8 mouse cellular contexts compared by ENCODE assay signal in the genomic region with DNA sequence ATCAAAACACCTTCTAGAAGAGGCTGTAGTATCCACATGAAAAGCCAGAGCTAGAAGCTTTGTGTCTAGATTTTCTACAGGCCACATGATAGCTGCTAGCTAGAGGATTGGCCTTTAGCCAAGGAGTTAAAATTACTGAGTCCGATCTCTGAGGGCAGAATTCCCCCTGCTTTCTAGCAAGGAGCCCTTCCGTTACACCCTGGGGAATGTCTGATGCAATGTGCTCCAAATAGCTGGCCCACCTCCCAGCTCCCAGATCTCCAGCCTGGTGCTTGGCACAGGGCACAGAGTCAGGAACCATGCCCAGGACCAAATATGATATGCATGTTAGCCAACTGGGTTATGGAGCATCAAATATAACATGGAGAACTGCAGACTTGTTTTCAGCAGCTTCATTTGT.
DNase-seq lines count a peak whose midpoint lies in the region; ATAC-seq and TF ChIP-seq lines count a peak whose summit lies in the region.

No protein-coding gene starts in this region.

- peaks cover 60% of the 10 kb centered on the region for H3K27me3 ChIP-seq in forebrain, embryonic 13.5 days
- peaks cover 52% of the 10 kb centered on the region for H3K27me3 ChIP-seq in forebrain, embryonic 12.5 days
- no peaks in the 10 kb centered on the region for H3K27me3 ChIP-seq in embryonic facial prominence, embryonic 14.5 days (replicated peaks; ENCODE audit: control insufficient read depth, insufficient read depth, low read length)
- no peaks in the 10 kb centered on the region for H3K27me3 ChIP-seq in heart, postnatal 0 days (ENCODE audit: control insufficient read depth, insufficient read depth, low read length)
- no peaks in the 10 kb centered on the region for H3K27me3 ChIP-seq in limb, embryonic 14.5 days (ENCODE audit: control insufficient read depth, insufficient read depth, low read length)
- H3K27me3 ChIP-seq in liver, embryonic 11.5 days (replicated peaks; ENCODE audit: control insufficient read depth, insufficient read depth, low read length), result no peaks in the 10 kb centered on the region

- ATAC-seq in forebrain, embryonic 13.5 days, result peak; percentile 68; the same call in 1 of the 2 replicates
- no peak for ATAC-seq in forebrain, embryonic 12.5 days (ENCODE audit: low FRiP score)
- ATAC-seq in embryonic facial prominence, embryonic 14.5 days (ENCODE audit: low read depth), result peak; percentile 83
- peak; percentile 97 for ATAC-seq in heart, postnatal 0 days (ENCODE audit: insufficient read depth, low read depth)
- ATAC-seq in limb, embryonic 14.5 days (ENCODE audit: low FRiP score, low read depth), result peak; percentile 64
- no peak for ATAC-seq in liver, embryonic 11.5 days (replicated peaks; ENCODE audit: low FRiP score)

- DNase-seq in NIH3T3 (ENCODE audit: low read depth), result peak; percentile 96
- DNase-seq in embryonic facial prominence, embryonic 14.5 days (ENCODE audit: low spot score), result peak; percentile 94
- peak; percentile 96 for DNase-seq in heart, postnatal 0 days (ENCODE audit: low spot score)
- DNase-seq in limb, embryonic 14.5 days (ENCODE audit: low spot score), result peak; percentile 91
- peak; percentile 33 for DNase-seq in testis, postnatal 14 days (ENCODE audit: low spot score)
- DNase-seq in liver, embryonic 11.5 days (ENCODE audit: low spot score), result no peak

- no peak overlapping the region for H3K9ac ChIP-seq in forebrain, embryonic 13.5 days
- no peak overlapping the region for H3K9ac ChIP-seq in forebrain, embryonic 12.5 days
- H3K9ac ChIP-seq in embryonic facial prominence, embryonic 14.5 days (ENCODE audit: low read depth, low read length), result no peak overlapping the region
- H3K9ac ChIP-seq in heart, postnatal 0 days (replicated peaks; ENCODE audit: low read depth, low read length), result no peak overlapping the region
- H3K9ac ChIP-seq in limb, embryonic 14.5 days (ENCODE audit: low read depth, low read length, severe bottlenecking), result no peak overlapping the region
- H3K9ac ChIP-seq in liver, embryonic 11.5 days (ENCODE audit: low read depth, low read length), result no peak overlapping the region

- no peak overlapping the region for H3K4me2 ChIP-seq in forebrain, embryonic 13.5 days
- H3K4me2 ChIP-seq in forebrain, embryonic 12.5 days, result no peak overlapping the region
- H3K4me2 ChIP-seq in embryonic facial prominence, embryonic 14.5 days (ENCODE audit: low read depth, low read length), result no peak overlapping the region
- no peak overlapping the region for H3K4me2 ChIP-seq in heart, postnatal 0 days (ENCODE audit: low read depth, low read length)
- H3K4me2 ChIP-seq in limb, embryonic 14.5 days (replicated peaks; ENCODE audit: low read depth, low read length, severe bottlenecking), result no peak overlapping the region
- no peak overlapping the region for H3K4me2 ChIP-seq in liver, embryonic 11.5 days

- no peak for TF ChIP-seq CTCF in heart, postnatal 0 days (IDR thresholded peaks at IDR 0.05; ENCODE audit: low read depth)

- 0 out of 2 replicates have a peak, but pooled peaks cover 9% of the 10 kb centered on the region for H3K36me3 ChIP-seq in forebrain, embryonic 13.5 days (ENCODE audit: poor library complexity, severe bottlenecking)
- H3K36me3 ChIP-seq in forebrain, embryonic 12.5 days (replicated peaks), result no peaks in the 10 kb centered on the region
- no peaks in the 10 kb centered on the region for H3K36me3 ChIP-seq in embryonic facial prominence, embryonic 14.5 days (ENCODE audit: control insufficient read depth, insufficient read depth, low read length)
- H3K36me3 ChIP-seq in heart, postnatal 0 days (replicated peaks; ENCODE audit: control insufficient read depth, insufficient read depth, low read length), result no peaks in the 10 kb centered on the region
- H3K36me3 ChIP-seq in limb, embryonic 14.5 days (ENCODE audit: control insufficient read depth, insufficient read depth, low read length), result no peaks in the 10 kb centered on the region
- no peaks in the 10 kb centered on the region for H3K36me3 ChIP-seq in liver, embryonic 11.5 days (ENCODE audit: control insufficient read depth, insufficient read depth, low read length)

- no peak overlapping the region for H3K27ac ChIP-seq in forebrain, embryonic 13.5 days
- no peak overlapping the region for H3K27ac ChIP-seq in forebrain, embryonic 12.5 days
- H3K27ac ChIP-seq in embryonic facial prominence, embryonic 14.5 days (replicated peaks; ENCODE audit: low read depth, low read length), result no peak overlapping the region
- H3K27ac ChIP-seq in heart, postnatal 0 days (ENCODE audit: low read depth), result peak overlapping the region; percentile 86
- no peak overlapping the region for H3K27ac ChIP-seq in limb, embryonic 14.5 days (replicated peaks; ENCODE audit: low read depth, low read length)
- H3K27ac ChIP-seq in liver, embryonic 11.5 days (ENCODE audit: low read depth, low read length), result no peak overlapping the region; the same call in 1 of the 2 replicates

- H3K4me3 ChIP-seq in forebrain, embryonic 13.5 days, result no peak overlapping the region
- no peak overlapping the region for H3K4me3 ChIP-seq in forebrain, embryonic 12.5 days (replicated peaks)
- no peak overlapping the region for H3K4me3 ChIP-seq in embryonic facial prominence, embryonic 14.5 days (ENCODE audit: low read depth, low read length)
- H3K4me3 ChIP-seq in heart, postnatal 0 days (ENCODE audit: low read depth, low read length), result no peak overlapping the region
- no peak overlapping the region for H3K4me3 ChIP-seq in limb, embryonic 14.5 days (replicated peaks; ENCODE audit: low read length)
- H3K4me3 ChIP-seq in liver, embryonic 11.5 days (ENCODE audit: low read depth, low read length), result no peak overlapping the region

- peaks cover 5% of the 10 kb centered on the region; the same call in 1 of the 2 replicates for H3K9me3 ChIP-seq in forebrain, embryonic 13.5 days (replicated peaks)
- peaks cover 6% of the 10 kb centered on the region; the same call in 1 of the 2 replicates for H3K9me3 ChIP-seq in forebrain, embryonic 12.5 days
- no peaks in the 10 kb centered on the region for H3K9me3 ChIP-seq in embryonic facial prominence, embryonic 14.5 days (ENCODE audit: control insufficient read depth, low read length)
- no peaks in the 10 kb centered on the region for H3K9me3 ChIP-seq in heart, postnatal 0 days (replicated peaks; ENCODE audit: control insufficient read depth, low read length)
- H3K9me3 ChIP-seq in limb, embryonic 14.5 days (ENCODE audit: control insufficient read depth, low read length), result no peaks in the 10 kb centered on the region
- no peaks in the 10 kb centered on the region for H3K9me3 ChIP-seq in liver, embryonic 11.5 days (ENCODE audit: control insufficient read depth, low read length)

- WGBS in forebrain, embryonic 13.5 days, result 23% methylated on average over 2 of the region's 2 CpGs
- 64% methylated on average over 2 of the region's 2 CpGs for WGBS in forebrain, embryonic 12.5 days
- WGBS in embryonic facial prominence, embryonic 14.5 days, result 9% methylated on average over 2 of the region's 2 CpGs
- WGBS in heart, postnatal 0 days, result 3% methylated on average over 2 of the region's 2 CpGs
- 7% methylated on average over 2 of the region's 2 CpGs for WGBS in limb, embryonic 14.5 days
- WGBS in liver, embryonic 11.5 days, result 65% methylated on average over 2 of the region's 2 CpGs

- H3K4me1 ChIP-seq in forebrain, embryonic 13.5 days, result peaks cover 3% of the 10 kb centered on the region; the same call in 1 of the 2 replicates
- 0 out of 2 replicates have a peak, but pooled peaks cover 2% of the 10 kb centered on the region for H3K4me1 ChIP-seq in forebrain, embryonic 12.5 days
- peaks cover 7% of the 10 kb centered on the region; the same call in 1 of the 2 replicates for H3K4me1 ChIP-seq in embryonic facial prominence, embryonic 14.5 days (ENCODE audit: control insufficient read depth, insufficient read depth, low read length)
- H3K4me1 ChIP-seq in heart, postnatal 0 days (ENCODE audit: control insufficient read depth, insufficient read depth), result peaks cover 16% of the 10 kb centered on the region
- peaks cover 11% of the 10 kb centered on the region for H3K4me1 ChIP-seq in limb, embryonic 14.5 days (ENCODE audit: control insufficient read depth, insufficient read depth, low read length)
- no peaks in the 10 kb centered on the region for H3K4me1 ChIP-seq in liver, embryonic 11.5 days (replicated peaks; ENCODE audit: control insufficient read depth, insufficient read depth, low read length)

- TF ChIP-seq POLR2A in limb, embryonic 14.5 days (IDR thresholded peaks at IDR 0.05; ENCODE audit: borderline replicate concordance, extremely low read depth, insufficient read depth, insufficient read length), result no peak

- peak; percentile 94 for TF ChIP-seq EP300 in heart, postnatal 0 days (IDR thresholded peaks at IDR 0.05; ENCODE audit: low read depth)

Comparison
In these comparisons a context has a peak if more than half of its experiments do, and no peak if none do; other contexts are left out.
1. ATAC-seq: peak in forebrain, embryonic 13.5 days (single experiment), embryonic facial prominence, embryonic 14.5 days (single experiment), heart, postnatal 0 days (single experiment) and limb, embryonic 14.5 days (single experiment); none in forebrain, embryonic 12.5 days (single experiment) and liver, embryonic 11.5 days (single experiment).